Mouse (Mus musculus): ENCODE data around the gene Olfr90. TPM values are rescaled to one million over a fixed set of nuclear protein-coding genes. Genes with fewer than 3 reads are reported as not detected.
"Not testable (repeated sequence)": the region's sequence is repeated elsewhere in the genome, so short reads cannot be mapped to it uniquely, and the experiment has no call there.

Olfr90 gene
- polyA plus RNA-seq (2015; fragmentation: Nextera tagmentation; extraction: Ambion mirVana), result not detected in 2 replicates

GRCm38 (mm10) chr17:37088399-37088798 is at the start of gene Olfr90:
Gene Olfr90, minus strand, starts transcription at chr17:37088499.
- ATAC-seq (ENCODE audit: low read depth) (no peak), DNase-seq (no peak)

GRCm38 (mm10) chr17:37131366-37131765 is 43.1 kb upstream of the Olfr90 start:
- H3K9ac ChIP-seq; H3K4me2 ChIP-seq; H3K36me3 ChIP-seq; H3K9me3 ChIP-seq (replicated peaks); DNase-seq; H3K27me3 ChIP-seq; ATAC-seq (ENCODE audit: low read depth); H3K4me3 ChIP-seq (replicated peaks); H3K4me1 ChIP-seq (replicated peaks); H3K27ac ChIP-seq: not testable (repeated sequence)
- 32% methylated on average over 4 of the region's 4 CpGs for WGBS (ENCODE audit: insufficient replicate concordance)

More at GRCm38 (mm10) chr17:37088399-37088798, at the start of gene Olfr90:
- no peak within 1 kb of the TSS for H3K27ac ChIP-seq
- no peaks in the 10 kb centered on the region for H3K36me3 ChIP-seq
- no peaks in the 10 kb centered on the region for H3K4me1 ChIP-seq (replicated peaks)
- no peak within 1 kb of the TSS for H3K9ac ChIP-seq
- H3K9me3 ChIP-seq (replicated peaks), result no peaks in the 10 kb centered on the region
- H3K4me3 ChIP-seq (replicated peaks), result no peak within 1 kb of the TSS
- H3K27me3 ChIP-seq, result no peaks in the 10 kb centered on the region
- no peak within 1 kb of the TSS for H3K4me2 ChIP-seq

- Histone ChIP-seq H3K4me2 (no peak within 1 kb of the TSS), H3K27me3 (no peaks in the 10 kb centered on the region), H3K9me3 (replicated peaks) (no peaks in the 10 kb centered on the region), H3K36me3 (no peaks in the 10 kb centered on the region), H3K9ac (no peak within 1 kb of the TSS), H3K27ac (no peak within 1 kb of the TSS), H3K4me3 (replicated peaks) (no peak within 1 kb of the TSS), H3K4me1 (replicated peaks) (no peaks in the 10 kb centered on the region)
- WGBS (ENCODE audit: insufficient replicate concordance), result 58% methylated on average over 2 of the region's 2 CpGs
- ATAC-seq (ENCODE audit: low read depth) (no peak), DNase-seq (no peak)
These were observed 31.7 kb upstream of the Olfr90 start, which contains the start of gene Olfr92 for GRCm38 (mm10) chr17:37119988-37120387. Gene Olfr92, minus strand, starts transcription at chr17:37120088.

GRCm38 (mm10) chr17:37098178-37098577 is 9.9 kb upstream of the Olfr90 start, which contains the start of gene Olfr91:
Gene Olfr91, minus strand, starts transcription at chr17:37098278.
- ATAC-seq (ENCODE audit: low read depth), result no peak

GRCm38 (mm10) chr17:37093289-37093688 is 5.0 kb upstream of the Olfr90 start:
- DNase-seq (no peak), ATAC-seq (ENCODE audit: low read depth) (no peak)
- H3K36me3 ChIP-seq, result no peaks in the 10 kb centered on the region

More at GRCm38 (mm10) chr17:37098178-37098577, 9.9 kb upstream of the Olfr90 start, which contains the start of gene Olfr91:
- no peaks in the 10 kb centered on the region for H3K4me1 ChIP-seq (replicated peaks)
- no peak within 1 kb of the TSS for H3K4me2 ChIP-seq
- DNase-seq, result no peak
- no peak within 1 kb of the TSS for H3K9ac ChIP-seq
- no peaks in the 10 kb centered on the region for H3K27me3 ChIP-seq
- no peak within 1 kb of the TSS for H3K27ac ChIP-seq
- no peak within 1 kb of the TSS for H3K4me3 ChIP-seq (replicated peaks)
- whole genome bisulfite sequencing (ENCODE audit: insufficient replicate concordance), result 57% methylated on average over 1 of the region's 1 CpGs
- no peaks in the 10 kb centered on the region for H3K36me3 ChIP-seq
- H3K9me3 ChIP-seq (replicated peaks), result no peaks in the 10 kb centered on the region

GRCm38 (mm10) chr17:37092198-37092597 is 3.9 kb upstream of the Olfr90 start:
- Histone ChIP-seq H3K27ac (no peak overlapping the region), H3K9ac (no peak overlapping the region), H3K36me3 (no peaks in the 10 kb centered on the region), H3K4me3 (replicated peaks) (no peak overlapping the region), H3K9me3 (replicated peaks) (no peaks in the 10 kb centered on the region), H3K27me3 (no peaks in the 10 kb centered on the region), H3K4me2 (no peak overlapping the region), H3K4me1 (replicated peaks) (no peaks in the 10 kb centered on the region)
- ATAC-seq (ENCODE audit: low read depth) (no peak), DNase-seq (no peak)
- WGBS (ENCODE audit: insufficient replicate concordance), result 9% methylated on average over 1 of the region's 1 CpGs

More at GRCm38 (mm10) chr17:37093289-37093688, 5.0 kb upstream of the Olfr90 start:
- Histone ChIP-seq H3K9ac (no peak overlapping the region), H3K27ac (no peak overlapping the region), H3K27me3 (no peaks in the 10 kb centered on the region), H3K9me3 (replicated peaks) (no peaks in the 10 kb centered on the region), H3K4me2 (no peak overlapping the region), H3K4me3 (replicated peaks) (no peak overlapping the region), H3K4me1 (replicated peaks) (no peaks in the 10 kb centered on the region)
- WGBS (ENCODE audit: insufficient replicate concordance), result 62% methylated on average over 5 of the region's 5 CpGs

- ATAC-seq (ENCODE audit: low read depth) (no peak), DNase-seq (no peak)
- Histone ChIP-seq H3K9ac (no peak overlapping the region), H3K36me3 (no peaks in the 10 kb centered on the region), H3K4me1 (replicated peaks) (no peaks in the 10 kb centered on the region), H3K4me2 (no peak overlapping the region), H3K4me3 (replicated peaks) (no peak overlapping the region), H3K9me3 (replicated peaks) (no peaks in the 10 kb centered on the region), H3K27me3 (no peaks in the 10 kb centered on the region), H3K27ac (no peak overlapping the region)
- 64% methylated on average over 10 of the region's 10 CpGs for WGBS (ENCODE audit: insufficient replicate concordance)
These were observed 2.8 kb downstream of the Olfr90 start for GRCm38 (mm10) chr17:37085545-37085944.

- Histone ChIP-seq H3K4me3 (replicated peaks) (no peak overlapping the region), H3K4me2 (no peak overlapping the region), H3K9me3 (replicated peaks) (no peaks in the 10 kb centered on the region), H3K27ac (no peak overlapping the region), H3K27me3 (no peaks in the 10 kb centered on the region), H3K36me3 (no peaks in the 10 kb centered on the region), H3K9ac (no peak overlapping the region), H3K4me1 (replicated peaks) (no peaks in the 10 kb centered on the region)
- ATAC-seq (ENCODE audit: low read depth) (no peak), DNase-seq (no peak)
- 51% methylated on average over 5 of the region's 5 CpGs for WGBS (ENCODE audit: insufficient replicate concordance)
These were observed 3.7 kb downstream of the Olfr90 start for GRCm38 (mm10) chr17:37084632-37085031.

- H3K4me2 ChIP-seq, result no peak overlapping the region
- no peak overlapping the region for H3K9ac ChIP-seq
- no peaks in the 10 kb centered on the region for H3K27me3 ChIP-seq
- ATAC-seq (ENCODE audit: low read depth), result no peak
- H3K4me3 ChIP-seq (replicated peaks), result no peak overlapping the region
- H3K36me3 ChIP-seq, result no peaks in the 10 kb centered on the region
- no peaks in the 10 kb centered on the region for H3K4me1 ChIP-seq (replicated peaks)
- WGBS (ENCODE audit: insufficient replicate concordance), result 8% methylated on average over 7 of the region's 8 CpGs
- no peak overlapping the region for H3K27ac ChIP-seq
- no peak for DNase-seq
- H3K9me3 ChIP-seq (replicated peaks), result no peaks in the 10 kb centered on the region
These were observed 5.0 kb downstream of the Olfr90 start for GRCm38 (mm10) chr17:37083327-37083726.

- Histone ChIP-seq H3K9ac (no peak overlapping the region), H3K36me3 (no peaks in the 10 kb centered on the region), H3K9me3 (replicated peaks) (no peaks in the 10 kb centered on the region), H3K27me3 (no peaks in the 10 kb centered on the region), H3K4me2 (no peak overlapping the region), H3K4me1 (replicated peaks) (no peaks in the 10 kb centered on the region), H3K4me3 (replicated peaks) (no peak overlapping the region), H3K27ac (no peak overlapping the region)
- DNase-seq (no peak), ATAC-seq (ENCODE audit: low read depth) (no peak)
- 64% methylated on average over 4 of the region's 4 CpGs for WGBS (ENCODE audit: insufficient replicate concordance)
These were observed 6.6 kb downstream of the Olfr90 start for GRCm38 (mm10) chr17:37081659-37082058.

- H3K4me1 ChIP-seq (replicated peaks), result no peaks in the 10 kb centered on the region
- no peak for DNase-seq
- no peak overlapping the region for H3K27ac ChIP-seq
- no peak overlapping the region for H3K9ac ChIP-seq
- ATAC-seq (ENCODE audit: low read depth), result no peak
- no peaks in the 10 kb centered on the region for H3K36me3 ChIP-seq
- no peaks in the 10 kb centered on the region for H3K27me3 ChIP-seq
- H3K9me3 ChIP-seq (replicated peaks), result no peaks in the 10 kb centered on the region
- WGBS (ENCODE audit: insufficient replicate concordance), result 36% methylated on average over 5 of the region's 5 CpGs
- H3K4me2 ChIP-seq, result no peak overlapping the region
- H3K4me3 ChIP-seq (replicated peaks), result no peak overlapping the region
These were observed 8.2 kb downstream of the Olfr90 start for GRCm38 (mm10) chr17:37080119-37080518.

- H3K27ac ChIP-seq, result no peak overlapping the region
- no peaks in the 10 kb centered on the region for H3K9me3 ChIP-seq (replicated peaks)
- no peaks in the 10 kb centered on the region for H3K27me3 ChIP-seq
- H3K4me2 ChIP-seq, result no peak overlapping the region
- H3K36me3 ChIP-seq, result no peaks in the 10 kb centered on the region
- H3K4me1 ChIP-seq (replicated peaks), result no peaks in the 10 kb centered on the region
- no peak overlapping the region for H3K4me3 ChIP-seq (replicated peaks)
- ATAC-seq (ENCODE audit: low read depth), result no peak
- H3K9ac ChIP-seq, result no peak overlapping the region
- DNase-seq, result no peak
- 42% methylated on average over 2 of the region's 2 CpGs for WGBS (ENCODE audit: insufficient replicate concordance)
These were observed 9.3 kb downstream of the Olfr90 start for GRCm38 (mm10) chr17:37078990-37079389.
